Mouse (Mus musculus): ENCODE data around the gene Klhl3. TPM values are rescaled to one million over a fixed set of nuclear protein-coding genes. Genes with fewer than 3 reads are reported as not detected.
"Not testable (repeated sequence)": the region's sequence is repeated elsewhere in the genome, so short reads cannot be mapped to it uniquely, and the experiment has no call there.

Gene Klhl3
- polyA plus RNA-seq, 1 experiment from 2014 or later = 3.4 TPM

- H3K27ac ChIP-seq; H3K27me3 ChIP-seq (ENCODE audit: insufficient read depth, poor library complexity, severe bottlenecking): not testable (repeated sequence)
- WGBS = 96% methylated on average over 8 of the region's 8 CpGs
Measured at GRCm38 (mm10) chr13:58146603-58147002, 33.2 kb upstream of the Klhl3 start.

DNA sequence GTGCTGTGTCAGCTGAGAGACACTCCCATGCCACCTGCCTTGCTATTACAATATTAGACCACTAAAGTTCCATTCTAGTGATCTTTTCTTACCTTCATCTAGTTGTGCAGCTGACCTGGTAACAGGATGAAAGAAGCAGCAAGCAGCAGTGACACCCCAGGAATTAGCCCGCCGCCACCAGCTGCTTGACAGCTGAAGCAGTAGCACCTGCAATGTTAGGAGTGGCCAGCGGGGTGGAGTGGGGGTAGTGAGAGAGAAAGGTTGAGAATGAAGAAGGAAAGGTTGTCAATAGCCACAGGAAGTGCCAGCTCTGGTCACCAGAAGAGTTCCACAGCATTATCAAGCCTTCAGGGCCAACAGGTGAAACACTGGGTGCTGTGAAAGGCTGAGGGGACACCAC is 18.3 kb upstream of the Klhl3 start:
- DNase-seq (ENCODE audit: low spot score) = no peak
- peaks cover 11% of the 10 kb centered on the region for H3K4me1 ChIP-seq (replicated peaks)
- peaks cover 9% of the 10 kb centered on the region for H3K36me3 ChIP-seq
- WGBS = 49% methylated on average over 3 of the region's 3 CpGs
- no peak overlapping the region for H3K4me3 ChIP-seq
- no peak overlapping the region for H3K27ac ChIP-seq
- H3K9me3 ChIP-seq = peaks cover 11% of the 10 kb centered on the region
- no peaks in the 10 kb centered on the region for H3K27me3 ChIP-seq (ENCODE audit: insufficient read depth, poor library complexity, severe bottlenecking)

More at GRCm38 (mm10) chr13:58146603-58147002, 33.2 kb upstream of the Klhl3 start:
- H3K9me3 ChIP-seq; DNase-seq (ENCODE audit: low spot score); H3K4me3 ChIP-seq; H3K36me3 ChIP-seq: not testable (repeated sequence)
- peaks cover 12% of the 10 kb centered on the region; the same call in 1 of the 2 replicates for H3K4me1 ChIP-seq (replicated peaks)

GRCm38 (mm10) chr13:58129687-58130246 is 16.4 kb upstream of the Klhl3 start:
- Histone ChIP-seq H3K27ac (peak overlapping the region; percentile 100), H3K9me3 (no peaks in the 10 kb centered on the region), H3K4me3 (peak overlapping the region; percentile 98), H3K27me3 (ENCODE audit: insufficient read depth, poor library complexity, severe bottlenecking) (no peaks in the 10 kb centered on the region), H3K4me1 (replicated peaks) (peaks cover 25% of the 10 kb centered on the region), H3K36me3 (peaks cover 22% of the 10 kb centered on the region)
- DNase-seq (ENCODE audit: low spot score) = no peak
- 46% methylated on average over 4 of the region's 4 CpGs for WGBS

GRCm38 (mm10) chr13:58128768-58129671 is 15.6 kb upstream of the Klhl3 start:
- WGBS = under 1% methylated on average over 83 of the region's 83 CpGs
- peaks cover 24% of the 10 kb centered on the region for H3K36me3 ChIP-seq
- H3K27ac ChIP-seq = peak overlapping the region; percentile 100
- peak; percentile 96 for DNase-seq (ENCODE audit: low spot score)
- no peaks in the 10 kb centered on the region for H3K9me3 ChIP-seq
- H3K4me1 ChIP-seq (replicated peaks) = peaks cover 32% of the 10 kb centered on the region
- H3K27me3 ChIP-seq (ENCODE audit: insufficient read depth, poor library complexity, severe bottlenecking) = no peaks in the 10 kb centered on the region
- peak overlapping the region; percentile 98 for H3K4me3 ChIP-seq

GRCm38 (mm10) chr13:58128396-58128767 is 15.0 kb upstream of the Klhl3 start, which contains the start of gene Hnrnpa0:
Hnrnpa0 (minus strand) TSS chr13:58128556.
- H3K27me3 ChIP-seq (ENCODE audit: insufficient read depth, poor library complexity, severe bottlenecking) = no peaks in the 10 kb centered on the region
- H3K4me3 ChIP-seq = peak within 1 kb of the TSS; percentile 98
- no peaks in the 10 kb centered on the region for H3K9me3 ChIP-seq
- H3K27ac ChIP-seq = peak within 1 kb of the TSS; percentile 100
- WGBS = under 1% methylated on average over 59 of the region's 62 CpGs
- H3K4me1 ChIP-seq (replicated peaks) = peaks cover 37% of the 10 kb centered on the region
- peak; percentile 93 for DNase-seq (ENCODE audit: low spot score)
- H3K36me3 ChIP-seq = peaks cover 24% of the 10 kb centered on the region

DNA sequence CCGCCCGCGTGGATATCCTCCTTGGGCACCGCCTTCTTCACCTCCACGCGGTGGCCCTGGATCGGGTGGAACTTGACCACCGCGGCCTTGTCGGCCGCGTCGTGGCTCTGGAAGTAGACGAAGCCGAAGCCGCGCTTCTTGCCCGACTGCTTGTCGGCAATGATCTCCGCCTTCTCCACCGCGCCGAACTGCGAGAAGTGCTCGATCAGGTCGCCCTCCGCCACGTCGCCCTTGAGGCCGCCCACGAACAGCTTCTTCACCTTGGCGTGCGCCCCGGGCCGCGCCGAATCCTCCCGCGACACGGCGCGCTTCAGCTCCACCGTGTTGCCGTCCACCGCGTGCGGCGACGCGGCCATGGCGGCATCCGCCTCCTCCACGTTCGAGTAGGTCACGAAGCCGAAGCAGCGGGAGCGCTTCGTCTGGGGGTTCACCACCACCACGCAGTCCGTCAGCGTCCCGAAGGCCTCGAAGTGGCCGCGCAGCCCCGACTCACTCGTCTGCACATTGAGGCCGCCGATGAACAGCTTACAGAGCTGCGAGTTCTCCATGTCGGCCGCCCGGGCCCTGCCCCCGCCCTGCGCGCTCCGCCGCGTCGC is 14.5 kb upstream of the Klhl3 start:
- Histone ChIP-seq H3K27ac (peak overlapping the region; percentile 100), H3K36me3 (peaks cover 24% of the 10 kb centered on the region), H3K9me3 (no peaks in the 10 kb centered on the region), H3K27me3 (ENCODE audit: insufficient read depth, poor library complexity, severe bottlenecking) (no peaks in the 10 kb centered on the region), H3K4me1 (replicated peaks) (peaks cover 43% of the 10 kb centered on the region), H3K4me3 (peak overlapping the region; percentile 98)
- peak; percentile 64 for DNase-seq (ENCODE audit: low spot score)
- under 1% methylated on average over 81 of the region's 81 CpGs for WGBS

GRCm38 (mm10) chr13:58126862-58127765 is 13.7 kb upstream of the Klhl3 start:
- H3K27me3 ChIP-seq (ENCODE audit: insufficient read depth, poor library complexity, severe bottlenecking) = no peaks in the 10 kb centered on the region
- peaks cover 43% of the 10 kb centered on the region for H3K4me1 ChIP-seq (replicated peaks)
- WGBS = under 1% methylated on average over 92 of the region's 92 CpGs
- H3K9me3 ChIP-seq = no peaks in the 10 kb centered on the region
- DNase-seq (ENCODE audit: low spot score) = no peak
- peak overlapping the region; percentile 98 for H3K4me3 ChIP-seq
- peaks cover 24% of the 10 kb centered on the region for H3K36me3 ChIP-seq
- H3K27ac ChIP-seq = peak overlapping the region; percentile 100

DNA sequence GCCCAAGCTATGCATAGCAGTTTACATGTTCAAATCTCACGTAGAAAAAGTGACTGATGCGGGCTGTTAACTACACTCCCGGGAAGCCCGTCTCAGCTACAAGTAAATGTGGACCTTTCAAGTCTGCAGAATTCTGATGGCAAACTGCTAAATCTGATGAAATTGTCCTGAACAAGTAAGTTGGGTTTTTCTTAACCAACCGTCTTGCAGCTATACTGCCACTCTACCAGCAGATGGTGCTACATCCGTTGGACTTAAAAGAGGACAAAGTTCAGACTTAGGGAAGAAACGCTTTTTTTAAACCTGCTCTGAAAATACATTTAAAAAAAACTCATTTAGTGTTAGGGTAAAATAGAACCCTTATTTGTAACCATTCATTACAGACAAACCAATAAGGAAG is 12.7 kb upstream of the Klhl3 start:
- H3K27me3 ChIP-seq (ENCODE audit: insufficient read depth, poor library complexity, severe bottlenecking) = no peaks in the 10 kb centered on the region
- peak; percentile 39 for DNase-seq (ENCODE audit: low spot score)
- H3K9me3 ChIP-seq = no peaks in the 10 kb centered on the region
- peaks cover 24% of the 10 kb centered on the region for H3K36me3 ChIP-seq
- H3K4me1 ChIP-seq (replicated peaks) = peaks cover 43% of the 10 kb centered on the region
- peak overlapping the region; percentile 98 for H3K4me3 ChIP-seq
- H3K27ac ChIP-seq = no peak overlapping the region
- WGBS = 39% methylated on average over 7 of the region's 7 CpGs

DNA sequence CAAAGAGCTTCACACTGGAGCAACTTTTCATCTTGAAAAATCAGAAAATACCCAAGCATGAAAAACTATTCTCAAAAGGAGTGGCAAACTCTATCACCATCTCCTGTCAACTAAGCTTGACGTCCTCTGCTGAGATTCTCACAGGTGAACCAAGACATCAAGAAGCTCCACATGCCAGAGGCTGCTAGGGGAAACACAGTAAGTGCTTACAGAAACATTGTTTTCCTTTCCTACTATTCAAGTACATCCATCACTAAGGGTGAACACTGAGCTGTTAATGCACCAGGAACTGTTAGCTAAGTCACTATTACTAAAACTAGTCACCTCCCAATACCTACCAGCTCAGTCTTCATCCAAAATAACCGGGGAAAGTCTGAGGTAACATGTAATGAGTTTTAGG is 11.6 kb upstream of the Klhl3 start:
- Histone ChIP-seq H3K4me1 (replicated peaks) (peaks cover 40% of the 10 kb centered on the region), H3K27ac (no peak overlapping the region), H3K4me3 (peak overlapping the region; percentile 98; the same call in 1 of the 2 replicates), H3K27me3 (ENCODE audit: insufficient read depth, poor library complexity, severe bottlenecking) (no peaks in the 10 kb centered on the region), H3K9me3 (no peaks in the 10 kb centered on the region), H3K36me3 (peaks cover 24% of the 10 kb centered on the region)
- WGBS = 66% methylated on average over 2 of the region's 2 CpGs
- no peak for DNase-seq (ENCODE audit: low spot score)

- no peaks in the 10 kb centered on the region for H3K27me3 ChIP-seq (ENCODE audit: insufficient read depth, poor library complexity, severe bottlenecking)
- H3K4me3 ChIP-seq = no peak overlapping the region; the same call in 1 of the 2 replicates
- no peak for DNase-seq (ENCODE audit: low spot score)
- H3K36me3 ChIP-seq = peaks cover 24% of the 10 kb centered on the region
- H3K4me1 ChIP-seq (replicated peaks) = peaks cover 32% of the 10 kb centered on the region
- WGBS = 82% methylated on average over 3 of the region's 3 CpGs
- no peaks in the 10 kb centered on the region for H3K9me3 ChIP-seq
- H3K27ac ChIP-seq = no peak overlapping the region
Measured at GRCm38 (mm10) chr13:58124278-58124677, 10.9 kb upstream of the Klhl3 start.

GRCm38 (mm10) chr13:58123381-58123780 is 10.0 kb upstream of the Klhl3 start:
- peaks cover 31% of the 10 kb centered on the region for H3K4me1 ChIP-seq (replicated peaks)
- H3K4me3 ChIP-seq = no peak overlapping the region
- peaks cover 24% of the 10 kb centered on the region for H3K36me3 ChIP-seq
- 76% methylated on average over 8 of the region's 8 CpGs for WGBS
- H3K27ac ChIP-seq = no peak overlapping the region
- DNase-seq (ENCODE audit: low spot score) = no peak
- no peaks in the 10 kb centered on the region for H3K9me3 ChIP-seq
- no peaks in the 10 kb centered on the region for H3K27me3 ChIP-seq (ENCODE audit: insufficient read depth, poor library complexity, severe bottlenecking)

DNA sequence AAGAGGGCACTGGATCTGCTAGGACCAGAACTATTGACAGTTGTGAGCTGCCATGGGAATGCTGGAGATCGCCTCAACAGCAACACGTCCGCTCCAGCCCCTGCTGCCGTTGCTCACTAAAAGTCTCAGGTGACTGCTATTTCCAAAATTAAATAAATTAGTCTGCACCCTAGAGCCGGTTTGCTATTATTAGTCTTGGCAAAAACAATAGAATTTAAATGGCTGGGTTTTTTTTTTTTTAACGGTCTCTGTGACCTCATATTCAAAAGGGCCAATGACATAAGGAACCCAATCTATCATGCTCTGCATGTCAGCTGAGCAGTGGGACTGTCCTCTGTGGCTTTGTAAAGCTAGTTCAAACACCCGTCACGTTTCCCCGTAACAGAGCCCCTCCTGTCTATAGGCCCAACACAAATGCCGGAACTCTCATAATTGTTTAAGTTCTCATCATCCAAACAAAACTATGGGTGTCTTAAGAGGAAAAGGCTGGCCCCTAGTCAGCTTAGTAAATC is 9.4 kb upstream of the Klhl3 start:
- no peak for DNase-seq (ENCODE audit: low spot score)
- Histone ChIP-seq H3K36me3 (peaks cover 24% of the 10 kb centered on the region), H3K27ac (no peak overlapping the region), H3K27me3 (ENCODE audit: insufficient read depth, poor library complexity, severe bottlenecking) (no peaks in the 10 kb centered on the region), H3K4me1 (replicated peaks) (peaks cover 31% of the 10 kb centered on the region), H3K4me3 (no peak overlapping the region), H3K9me3 (no peaks in the 10 kb centered on the region)
- WGBS = 64% methylated on average over 10 of the region's 10 CpGs

All from hindbrain, embryonic 10.5 days (tissue).